Mouse (Mus musculus) left cerebral cortex, adult 18-20 months (tissue): ENCODE measurements around the gene Tmem206. TPM values are rescaled to one million over a fixed set of nuclear protein-coding genes. Genes with fewer than 3 reads are reported as not detected.

Experiments
- DNase-seq, 2 experiments: peaks; one replicate each; pipeline ENCODE4 v3.0.0; 2021 to 2022; ENCODE audit warnings: low spot score in 2 of 2, mixed read lengths in 1 of 2
- long read RNA-seq, 2 experiments: library from polyadenylated mRNA; stranded (forward); transcript quantifications; one replicate each; pipeline ENCODE4 v2.0.0; 2021
- total RNA-seq, 2 experiments: library from RNA; stranded (reverse); gene quantifications; 2 replicates each; pipeline ENCODE4 v1.2.3; 2021

The Tmem206 gene
- total RNA-seq = 10 to 100 TPM in 1 of 2 experiments, 1 to 10 TPM in 1; 8.2 to 10.4 TPM
- long read RNA-seq, experiment 1, transcript Tmem206-201 (8 exons, 2,246 nt) = major isoform, 17 of 21 reads
- long read RNA-seq, experiment 1, partial matches to known transcripts = 1 of 21 reads
- long read RNA-seq, experiment 1, other reads (novel, unspliced or antisense) = 3 of 21 reads
- long read RNA-seq, experiment 2, transcript Tmem206-201 (8 exons, 2,246 nt) = major isoform, 12 of 14 reads
- long read RNA-seq, experiment 2, partial matches to known transcripts = 1 of 14 reads
- long read RNA-seq, experiment 2, other reads (novel, unspliced or antisense) = 1 of 14 reads

GRCm38 (mm10) chr1:191325726-191326232 is at the start of gene Tmem206:
Gene Tmem206 (plus strand): TSS chr1:191325912.
- peak; percentile 95 to 97 for DNase-seq

GRCm38 (mm10) chr1:191276181-191276580 is 49.5 kb upstream of the Tmem206 start:
- no peak for DNase-seq

GRCm38 (mm10) chr1:191277549-191278059 is 48.1 kb upstream of the Tmem206 start:
- no peak for DNase-seq

- no peak for DNase-seq
Observed at GRCm38 (mm10) chr1:191278324-191278723, 47.4 kb upstream of the Tmem206 start.

- DNase-seq = no peak
Observed at GRCm38 (mm10) chr1:191281171-191281570, 44.5 kb upstream of the Tmem206 start.

- no peak for DNase-seq
Observed at GRCm38 (mm10) chr1:191282319-191282718, 43.4 kb upstream of the Tmem206 start.

GRCm38 (mm10) chr1:191283110-191284040 is 42.3 kb upstream of the Tmem206 start:
- DNase-seq = no peak

GRCm38 (mm10) chr1:191284502-191284901 is 41.2 kb upstream of the Tmem206 start:
- DNase-seq = no peak

- peak in 1 of 2 experiments; percentile 25 for DNase-seq
Observed at GRCm38 (mm10) chr1:191288762-191289161, 37.0 kb upstream of the Tmem206 start.

- peak; percentile 67 to 68 for DNase-seq
Observed at GRCm38 (mm10) chr1:191292348-191292747, 33.4 kb upstream of the Tmem206 start.

GRCm38 (mm10) chr1:191293051-191293450 is 32.7 kb upstream of the Tmem206 start:
- DNase-seq = no peak

- DNase-seq = no peak
Observed at GRCm38 (mm10) chr1:191293996-191294795, 31.5 kb upstream of the Tmem206 start.

- DNase-seq = no peak
Observed at GRCm38 (mm10) chr1:191295784-191296183, 29.9 kb upstream of the Tmem206 start.

- peak in 1 of 2 experiments; percentile 34 for DNase-seq
Observed at GRCm38 (mm10) chr1:191296445-191296844, 29.3 kb upstream of the Tmem206 start.

GRCm38 (mm10) chr1:191298304-191298703 is 27.4 kb upstream of the Tmem206 start:
- DNase-seq = no peak

- DNase-seq = peak; percentile 40 to 48
Observed at GRCm38 (mm10) chr1:191299215-191299942, 26.3 kb upstream of the Tmem206 start.

GRCm38 (mm10) chr1:191301903-191302302 is 23.8 kb upstream of the Tmem206 start:
- no peak for DNase-seq

- DNase-seq = no peak
Observed at GRCm38 (mm10) chr1:191303736-191304135, 22.0 kb upstream of the Tmem206 start.

- no peak for DNase-seq
Observed at GRCm38 (mm10) chr1:191304216-191304615, 21.5 kb upstream of the Tmem206 start.

GRCm38 (mm10) chr1:191305610-191306009 is 20.1 kb upstream of the Tmem206 start:
- no peak for DNase-seq
